Mouse (Mus musculus) brown adipose tissue, adult 24 weeks (tissue): ENCODE measurements around the gene E130208F15Rik. TPM values are rescaled to one million over a fixed set of nuclear protein-coding genes. Genes with fewer than 3 reads are reported as not detected.

Experiments used
- H3K27ac ChIP-seq: fragments of 200-500 bp; replicated peaks from 2 replicates; pipeline ENCODE4 v1.5.1; 2012; ENCODE audit warnings: low read depth, mild to moderate bottlenecking, low read length
- H3K4me1 ChIP-seq: fragments of 200-500 bp; 2 replicates; pipeline ENCODE4 v1.6.1; 2012; ENCODE audit warnings: low read length, mixed read lengths; ENCODE audit not compliant: control insufficient read depth, insufficient read depth, insufficient read length
- H3K4me3 ChIP-seq: fragments of 200-500 bp; 2 replicates; pipeline ENCODE4 v1.5.1; 2012; ENCODE audit warnings: low read depth, mild to moderate bottlenecking, low read length, moderate library complexity; ENCODE audit not compliant: insufficient read depth
- polyA plus RNA-seq: library from polyadenylated mRNA; stranded (reverse); fragments of >200 nt; gene quantifications from 2 replicates; pipeline ENCODE4 v1.2.4, GENCODE M21; 2012; ENCODE audit not compliant: missing spikeins, insufficient read depth, insufficient read length

The E130208F15Rik gene
- polyA plus RNA-seq, 1 experiment = 1.6 TPM

DNA sequence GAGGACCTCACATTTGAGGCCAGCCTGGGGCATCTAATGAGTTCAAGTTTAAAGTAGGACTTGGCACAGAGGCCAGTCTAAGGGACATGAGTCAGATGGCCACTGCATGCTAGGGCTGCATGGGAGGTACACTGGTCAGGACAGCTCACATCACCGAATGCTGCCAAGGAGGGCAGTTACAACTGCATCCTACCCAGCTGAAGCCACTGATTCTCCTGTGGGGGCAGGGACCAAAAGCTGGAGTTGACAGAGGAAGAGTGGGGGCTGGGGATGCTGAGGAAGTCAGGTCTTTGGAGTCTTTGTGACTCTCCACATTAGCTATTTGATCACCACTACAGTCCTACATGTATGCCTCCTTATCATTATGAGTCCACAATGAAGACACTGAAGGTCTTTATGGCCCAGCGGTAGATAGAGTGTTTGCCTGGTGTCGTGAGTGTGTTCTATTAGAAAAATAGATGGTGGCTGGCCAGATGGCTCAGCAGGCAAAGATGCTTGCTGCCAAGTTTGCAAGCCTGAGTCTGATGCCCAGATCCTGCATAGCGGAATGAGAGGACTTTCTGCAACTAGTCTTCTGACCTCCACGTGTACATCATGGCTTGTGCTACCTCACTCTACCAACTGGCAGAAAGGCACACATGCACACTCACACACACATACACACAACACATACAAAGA, 18.0 kb downstream of the E130208F15Rik start:
- H3K4me1 ChIP-seq = no peaks in the 10 kb centered on the region
- no peak overlapping the region for H3K4me3 ChIP-seq

DNA sequence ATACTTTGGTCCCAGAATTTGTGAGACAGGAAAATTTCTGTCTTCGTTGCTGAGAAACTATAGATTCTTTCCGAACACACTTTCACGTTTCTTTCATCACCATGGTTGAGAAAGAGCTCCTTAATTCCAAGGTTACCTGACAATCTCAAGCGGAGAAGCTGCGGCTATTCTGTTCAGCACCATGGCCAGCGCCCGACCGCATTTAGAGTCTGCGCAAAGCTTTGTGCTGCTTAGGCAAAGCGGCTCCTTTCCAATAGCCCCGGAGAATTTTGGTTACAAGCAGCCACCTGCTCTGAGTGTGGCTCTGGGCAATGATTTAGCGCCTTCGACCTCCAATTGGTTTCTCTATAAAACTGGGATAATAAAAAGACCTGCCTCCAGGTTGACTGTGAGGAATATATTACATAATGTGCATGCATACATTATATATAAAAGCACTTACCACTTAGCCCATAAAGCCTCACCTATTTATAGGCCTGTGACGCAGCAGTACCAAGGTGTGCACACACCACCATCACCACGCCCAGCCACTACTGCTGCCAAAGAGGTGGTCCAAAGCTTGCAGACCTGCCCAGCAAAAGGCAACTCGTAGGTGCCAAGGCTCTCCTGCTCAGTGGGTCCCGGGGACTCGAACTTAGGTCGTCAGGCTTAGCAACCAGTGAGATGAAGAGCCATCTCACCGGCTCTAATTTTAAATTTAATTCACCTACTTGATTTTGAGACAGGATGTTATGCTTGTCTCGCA, 25.3 kb downstream of the E130208F15Rik start:
- no peaks in the 10 kb centered on the region for H3K4me1 ChIP-seq
- no peak overlapping the region for H3K27ac ChIP-seq
- no peak overlapping the region for H3K4me3 ChIP-seq

More for the DNA sequence above, 18.0 kb downstream of the E130208F15Rik start:
- H3K27ac ChIP-seq = no peak overlapping the region

DNA sequence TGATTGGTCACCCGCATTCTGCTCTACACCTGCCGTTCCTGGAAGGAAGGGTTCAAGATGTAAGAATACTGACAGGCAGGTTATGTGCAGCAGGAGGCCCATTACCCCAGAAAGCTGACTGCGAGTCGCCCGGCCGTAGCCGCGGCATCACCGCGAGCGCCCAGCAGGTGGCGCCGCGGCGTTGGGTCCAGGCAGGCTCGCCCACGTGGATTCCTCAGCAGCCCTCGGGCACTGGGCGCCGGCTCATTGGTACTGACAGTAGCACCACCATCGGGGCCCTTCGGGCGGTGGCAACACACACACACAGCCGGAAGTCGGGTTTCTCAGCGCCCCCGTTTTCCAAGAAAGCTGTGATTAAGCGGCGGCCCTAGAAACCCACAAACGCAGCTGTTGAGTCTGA, 26.3 kb downstream of the E130208F15Rik start:
- Histone ChIP-seq H3K4me3 (no peak overlapping the region), H3K4me1 (no peaks in the 10 kb centered on the region), H3K27ac (no peak overlapping the region)

DNA sequence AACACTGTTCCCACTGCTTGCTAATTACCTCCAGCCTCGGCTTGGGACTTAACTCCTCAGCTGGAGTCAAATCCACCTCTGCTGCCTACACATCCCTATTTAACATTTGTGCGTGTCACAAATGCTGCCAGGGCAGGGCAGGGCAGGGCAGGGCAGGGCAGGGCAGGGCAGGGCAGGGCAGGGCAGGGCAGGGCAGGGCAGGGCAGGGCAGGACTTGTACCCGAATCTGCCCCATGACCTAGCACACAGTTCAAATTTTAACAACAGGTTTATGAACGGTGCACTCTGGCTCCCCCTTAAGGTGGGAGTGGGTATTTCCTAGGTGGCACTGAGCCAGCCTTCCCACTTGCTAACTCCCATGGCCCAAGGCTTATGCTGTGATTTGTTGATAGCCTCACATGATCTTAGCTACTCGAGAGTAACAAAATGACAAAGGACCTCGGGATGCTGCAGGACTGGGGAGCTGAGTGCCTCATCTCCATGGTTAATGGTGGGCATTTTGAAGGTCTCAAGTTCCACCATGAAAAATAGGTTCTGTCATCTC, 31.8 kb downstream of the E130208F15Rik start:
- Histone ChIP-seq H3K27ac (no peak overlapping the region), H3K4me1 (no peaks in the 10 kb centered on the region; the same call in 1 of the 2 replicates), H3K4me3 (no peak overlapping the region)

DNA sequence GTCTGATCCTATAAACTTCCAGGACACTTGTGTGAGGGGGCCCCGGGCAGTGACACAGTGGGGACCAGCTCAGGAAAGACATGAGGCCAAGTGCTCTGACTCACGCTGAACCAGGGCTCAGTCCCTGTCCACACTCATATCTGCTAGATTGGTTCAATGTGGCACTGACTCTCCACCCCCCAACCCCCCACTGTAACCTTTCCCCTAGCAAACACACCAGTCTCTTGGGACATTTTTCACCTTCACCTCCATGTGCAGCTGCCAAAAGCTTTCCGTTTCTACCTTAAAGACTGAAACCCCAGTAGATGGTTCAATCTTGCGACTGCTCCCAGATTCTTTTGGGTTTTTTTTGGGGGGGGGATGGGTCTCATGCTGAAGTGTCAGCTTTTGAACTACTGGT, 32.5 kb downstream of the E130208F15Rik start:
- no peak overlapping the region for H3K4me3 ChIP-seq
- no peak overlapping the region for H3K27ac ChIP-seq
- no peaks in the 10 kb centered on the region; the same call in 1 of the 2 replicates for H3K4me1 ChIP-seq

DNA sequence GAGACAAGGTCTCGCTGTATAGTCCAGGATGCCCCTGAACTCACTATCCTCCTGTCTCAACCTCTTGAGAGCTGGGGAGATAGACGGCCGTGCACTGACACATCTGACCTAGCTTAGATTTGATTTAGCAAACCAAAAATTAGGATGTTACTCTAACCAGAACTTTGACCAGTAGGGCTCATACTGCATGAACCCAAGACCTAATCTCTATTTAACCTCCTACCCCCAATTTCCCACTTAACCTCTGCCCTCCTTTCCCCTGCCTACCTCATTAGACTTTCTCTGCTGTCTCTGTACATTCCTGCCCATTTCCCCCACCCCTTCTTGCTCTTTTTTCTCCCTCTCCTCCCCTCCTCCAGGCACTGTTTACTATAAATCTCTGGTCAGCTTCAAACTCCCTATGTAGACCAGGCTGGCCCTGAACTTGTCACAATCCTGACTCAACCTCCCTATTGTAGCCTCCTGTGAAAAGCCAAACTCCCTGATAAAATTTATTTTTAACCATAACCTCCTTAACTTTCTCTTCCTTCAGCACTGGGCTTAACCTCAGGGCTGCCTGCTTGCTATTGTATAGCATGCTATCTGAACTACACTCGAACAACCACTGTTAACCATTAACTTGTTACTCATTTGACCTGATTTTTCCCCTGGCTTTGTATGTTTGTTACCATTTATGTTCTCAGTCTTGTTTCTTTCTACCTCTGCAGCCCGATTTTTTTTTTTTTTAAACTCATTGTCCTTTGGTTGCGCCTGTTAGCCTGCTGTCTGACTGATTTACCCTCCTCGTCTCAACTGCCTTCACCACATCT, 37.0 kb downstream of the E130208F15Rik start:
- no peak overlapping the region for H3K4me3 ChIP-seq
- H3K27ac ChIP-seq = no peak overlapping the region
- no peaks in the 10 kb centered on the region; the same call in 1 of the 2 replicates for H3K4me1 ChIP-seq

DNA sequence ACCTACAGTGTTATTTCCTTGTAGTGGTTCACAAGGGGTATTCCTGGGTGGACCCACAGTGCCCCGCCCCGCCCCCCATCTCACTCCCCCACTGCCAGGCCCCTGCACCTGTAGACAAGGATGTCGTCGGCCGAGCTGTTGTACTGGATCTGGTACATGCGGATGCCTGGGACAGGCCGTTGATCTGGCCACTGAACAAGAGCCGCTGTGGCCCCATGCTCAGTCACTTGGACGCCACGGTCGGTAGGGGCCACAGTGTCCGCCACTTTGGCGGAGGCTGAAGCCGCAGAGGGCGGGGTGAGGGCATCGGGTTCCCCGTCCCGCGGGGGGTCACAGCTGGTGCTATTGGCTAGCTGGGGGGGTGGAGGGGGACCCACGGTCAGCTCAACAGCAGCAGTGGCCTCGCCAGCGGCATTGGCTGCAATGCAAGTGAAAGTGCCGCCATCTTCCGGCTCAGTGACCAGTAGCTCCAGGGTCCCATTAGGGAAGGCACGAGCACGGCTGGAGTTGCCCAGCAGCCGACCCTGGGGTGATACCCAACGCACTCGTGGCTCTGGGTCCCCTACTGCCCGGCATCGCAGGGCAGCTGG, 37.8 kb downstream of the E130208F15Rik start:
- Histone ChIP-seq H3K27ac (no peak overlapping the region), H3K4me3 (no peak overlapping the region), H3K4me1 (no peaks in the 10 kb centered on the region; the same call in 1 of the 2 replicates)

DNA sequence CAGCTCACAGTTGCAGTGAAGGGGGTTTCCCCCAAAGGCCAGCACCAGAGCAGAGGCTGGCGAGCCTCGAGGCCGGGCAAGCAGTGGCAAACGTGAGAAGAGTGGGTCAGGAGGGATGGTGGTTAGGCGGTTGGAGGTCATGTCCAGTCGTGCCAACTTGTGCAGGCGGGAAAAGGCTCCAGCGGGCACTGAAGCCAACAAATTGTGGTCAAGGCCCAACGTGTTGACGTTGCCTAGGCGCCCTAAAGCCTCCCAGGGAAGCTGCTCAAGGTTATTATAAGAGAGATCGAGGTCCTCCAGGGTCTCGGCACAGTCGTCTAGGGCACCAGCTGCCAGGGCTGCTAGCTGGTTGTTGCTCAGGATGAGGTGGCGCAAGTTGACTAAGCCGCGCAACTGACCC, 38.5 kb downstream of the E130208F15Rik start:
- H3K4me3 ChIP-seq = no peak overlapping the region
- no peak overlapping the region for H3K27ac ChIP-seq
- H3K4me1 ChIP-seq = no peaks in the 10 kb centered on the region

DNA sequence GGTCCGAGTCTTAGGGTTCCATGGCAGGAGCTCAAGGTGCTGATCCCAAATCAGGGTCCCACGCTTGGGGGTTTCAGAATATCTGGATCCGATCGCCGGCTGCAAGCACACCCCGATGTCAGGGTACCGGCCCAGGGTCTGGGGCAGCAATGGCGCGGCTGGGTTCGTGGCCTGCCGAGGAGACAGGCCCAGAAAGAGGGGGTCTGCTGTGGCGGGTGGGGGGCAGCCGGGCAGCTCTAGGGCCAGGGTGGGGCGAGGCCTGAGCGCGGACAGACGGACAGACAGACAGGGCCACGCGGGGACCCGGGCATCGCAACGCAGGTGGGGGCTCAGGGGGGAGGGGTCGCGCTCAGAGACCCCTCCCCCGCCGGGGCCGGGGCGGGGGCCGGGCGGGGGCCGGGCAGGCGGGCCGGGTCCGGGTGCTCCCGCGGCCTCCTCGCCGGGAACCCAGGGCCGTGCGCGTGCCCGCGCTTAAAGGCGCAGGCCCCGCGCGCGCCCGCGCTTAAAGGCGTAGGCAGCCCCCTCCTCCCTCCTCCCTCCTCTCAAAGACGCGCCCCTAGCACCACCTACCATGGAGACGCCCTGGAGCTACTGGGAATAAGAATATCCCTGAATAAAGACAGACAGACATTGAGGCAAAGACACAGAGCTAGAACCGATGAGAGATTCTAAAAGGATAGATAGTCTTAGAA, 41.3 kb downstream of the E130208F15Rik start, which contains the start of gene Lrfn3:
Gene Lrfn3 (minus strand): TSS at position 121 of the 692 bp plus-strand sequence.
- no peaks in the 10 kb centered on the region for H3K4me1 ChIP-seq
- no peak within 1 kb of the TSS for H3K27ac ChIP-seq
- H3K4me3 ChIP-seq = peak within 1 kb of the TSS; percentile 56

DNA sequence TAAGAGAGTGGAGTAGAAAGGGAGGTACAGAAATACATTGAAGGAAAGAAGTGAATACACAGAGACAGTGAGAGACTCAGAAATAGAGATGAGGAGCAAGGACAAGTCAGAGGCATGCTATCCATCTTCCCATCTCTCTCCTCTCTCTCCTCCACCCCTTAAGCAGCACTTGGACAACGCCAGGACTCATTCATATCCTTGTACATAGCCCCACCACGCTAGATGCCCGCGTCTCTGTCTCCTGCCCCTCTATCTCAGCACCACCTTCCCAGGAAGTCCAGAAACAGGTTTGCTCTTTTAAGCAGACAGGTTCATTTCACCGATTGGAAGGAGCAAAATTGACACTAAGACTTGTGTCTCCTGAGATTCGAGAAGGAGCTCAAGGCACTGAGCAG, 41.8 kb downstream of the E130208F15Rik start:
- no peak overlapping the region for H3K27ac ChIP-seq
- H3K4me3 ChIP-seq = peak overlapping the region; percentile 56
- no peaks in the 10 kb centered on the region for H3K4me1 ChIP-seq

DNA sequence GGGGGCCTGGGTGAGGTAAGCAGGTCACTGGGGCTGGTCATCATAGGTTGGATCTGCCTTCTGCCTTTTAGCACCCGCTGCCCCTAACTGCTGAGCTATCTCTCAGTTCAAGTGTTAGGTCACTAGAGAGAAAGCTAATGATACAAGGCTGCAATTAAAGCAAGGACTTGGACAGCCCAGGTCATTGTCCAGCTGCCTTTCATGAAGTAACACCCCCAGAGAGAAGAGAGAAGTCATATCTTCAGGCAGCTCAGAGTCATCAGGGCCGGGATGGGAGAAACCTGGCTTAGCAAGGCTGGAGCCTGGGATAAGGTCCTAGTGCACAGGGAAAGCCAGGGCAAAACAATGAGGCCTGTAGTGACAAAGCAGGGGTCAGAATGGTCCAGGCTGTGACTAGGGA, 45.9 kb downstream of the E130208F15Rik start:
- H3K4me3 ChIP-seq = no peak overlapping the region
- no peak overlapping the region for H3K27ac ChIP-seq
- no peaks in the 10 kb centered on the region for H3K4me1 ChIP-seq
